Mouse (Mus musculus) hindbrain, embryonic 10.5 days (tissue): ENCODE data around the gene Acot3. TPM values are rescaled to one million over a fixed set of nuclear protein-coding genes. Genes with fewer than 3 reads are reported as not detected.
"Not testable (repeated sequence)": the region's sequence is repeated elsewhere in the genome, so short reads cannot be mapped to it uniquely, and the experiment has no call there.

Experiments used
- DNase-seq: peaks from one replicate; pipeline ENCODE4 v3.0.0-alpha.2; 2017; ENCODE audit warnings: low spot score
- H3K27ac ChIP-seq: fragments of 300-500 bp; sonication (generic); 2 replicates; pipeline ENCODE4 v1.5.1; 2016; ENCODE audit warnings: mild to moderate bottlenecking, moderate library complexity
- H3K27me3 ChIP-seq: fragments of 300-500 bp; sonication (generic); 2 replicates; pipeline ENCODE4 v1.6.1; 2016; ENCODE audit warnings: mild to moderate bottlenecking; ENCODE audit not compliant: poor library complexity, insufficient read depth, severe bottlenecking
- H3K36me3 ChIP-seq: fragments of 300-500 bp; sonication (generic); 2 replicates; pipeline ENCODE4 v1.6.1; 2016; ENCODE audit warnings: mild to moderate bottlenecking, moderate library complexity
- H3K4me1 ChIP-seq: fragments of 300-500 bp; sonication (generic); replicated peaks from 2 replicates; pipeline ENCODE4 v1.6.1; 2016; ENCODE audit warnings: mild to moderate bottlenecking
- H3K4me3 ChIP-seq: fragments of 300-500 bp; sonication (generic); 2 replicates; pipeline ENCODE4 v1.5.1; 2016; ENCODE audit warnings: mild to moderate bottlenecking, moderate library complexity
- H3K9me3 ChIP-seq: fragments of 300-500 bp; sonication (generic); 2 replicates; pipeline ENCODE4 v1.6.1; 2016; ENCODE audit warnings: mild to moderate bottlenecking, moderate library complexity
- WGBS: fragments of 180-500 bp; shearing (Covaris S2); methylation state at CpG from one replicate; pipeline ENCODE4 v1.1.7; 2016; 5-methylcytosine and 5-hydroxymethylcytosine counted together
- polyA plus RNA-seq: library from polyadenylated mRNA; unstranded; fragments of >200 nt; fragmentation: Nextera tagmentation; extraction: Ambion mirVana; gene quantifications from 2 replicates; pipeline ENCODE4 v1.2.1, GENCODE M21; 2016

The Acot3 gene
- polyA plus RNA-seq, 1 experiment from 2014 or later = 0.25 TPM

DNA sequence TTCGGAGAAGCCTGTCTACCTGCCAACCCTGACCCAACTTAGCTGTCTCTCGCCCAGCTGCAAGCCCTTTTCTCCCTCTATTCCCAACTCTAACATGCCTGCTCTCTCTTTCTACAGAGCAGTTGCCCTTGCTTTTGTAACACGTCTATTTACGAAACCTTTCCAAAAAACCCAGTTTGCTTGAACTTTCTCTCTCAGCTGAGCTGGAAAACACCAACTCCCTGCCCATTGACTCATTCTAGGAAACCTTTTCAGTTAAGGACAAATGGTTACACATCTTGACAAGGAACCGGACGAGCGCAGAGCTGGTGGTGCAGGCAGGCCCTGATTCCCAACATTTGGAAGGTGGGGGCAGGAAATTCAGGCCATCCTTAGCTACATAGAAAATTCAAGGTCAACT, 665 bp downstream of the Acot3 start:
- Histone ChIP-seq H3K27ac (no peak overlapping the region), H3K4me1 (peaks cover 10% of the 10 kb centered on the region), H3K27me3 (peaks cover 35% of the 10 kb centered on the region), H3K9me3 (peaks cover 14% of the 10 kb centered on the region), H3K36me3 (no peaks in the 10 kb centered on the region), H3K4me3 (no peak overlapping the region)
- DNase-seq = no peak
- WGBS = 83% methylated on average over 7 of the region's 7 CpGs

DNA sequence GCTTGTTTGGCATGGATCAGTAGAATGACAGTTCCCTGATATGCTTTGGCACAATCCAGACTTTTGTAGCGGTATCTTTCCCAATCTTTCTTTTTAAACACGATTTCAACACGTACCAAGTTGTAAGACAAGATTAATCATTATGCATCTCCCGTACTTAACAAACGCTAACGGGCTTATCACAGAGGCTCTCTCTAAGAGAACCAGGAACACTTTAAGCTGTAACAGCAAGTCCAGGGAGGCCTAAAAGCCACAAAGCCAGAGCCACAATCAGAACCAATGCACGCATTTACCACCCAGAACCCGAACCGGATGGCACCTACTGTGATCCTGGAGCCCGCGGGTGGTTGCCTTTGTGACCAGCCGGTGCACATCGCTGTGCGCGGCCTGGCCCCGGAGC, 1.2 kb downstream of the Acot3 start:
- peak overlapping the region; percentile 58 for H3K4me3 ChIP-seq
- peaks cover 10% of the 10 kb centered on the region for H3K4me1 ChIP-seq
- WGBS = 13% methylated on average over 16 of the region's 16 CpGs
- peaks cover 9% of the 10 kb centered on the region for H3K9me3 ChIP-seq
- H3K27me3 ChIP-seq = peaks cover 35% of the 10 kb centered on the region
- H3K27ac ChIP-seq = peak overlapping the region; percentile 66; the same call in 1 of the 2 replicates
- DNase-seq = peak; percentile 29
- H3K36me3 ChIP-seq = no peaks in the 10 kb centered on the region

- peaks cover 35% of the 10 kb centered on the region for H3K27me3 ChIP-seq
- 3% methylated on average over 42 of the region's 46 CpGs for WGBS
- peak overlapping the region; percentile 71 for H3K27ac ChIP-seq
- peaks cover 10% of the 10 kb centered on the region for H3K4me1 ChIP-seq
- peak; percentile 42 for DNase-seq
- H3K9me3 ChIP-seq = peaks cover 2% of the 10 kb centered on the region
- H3K4me3 ChIP-seq = peak overlapping the region; percentile 58
- no peaks in the 10 kb centered on the region for H3K36me3 ChIP-seq
Measured at GRCm38 (mm10) chr12:84053679-84054391, 1.9 kb downstream of the Acot3 start.

DNA sequence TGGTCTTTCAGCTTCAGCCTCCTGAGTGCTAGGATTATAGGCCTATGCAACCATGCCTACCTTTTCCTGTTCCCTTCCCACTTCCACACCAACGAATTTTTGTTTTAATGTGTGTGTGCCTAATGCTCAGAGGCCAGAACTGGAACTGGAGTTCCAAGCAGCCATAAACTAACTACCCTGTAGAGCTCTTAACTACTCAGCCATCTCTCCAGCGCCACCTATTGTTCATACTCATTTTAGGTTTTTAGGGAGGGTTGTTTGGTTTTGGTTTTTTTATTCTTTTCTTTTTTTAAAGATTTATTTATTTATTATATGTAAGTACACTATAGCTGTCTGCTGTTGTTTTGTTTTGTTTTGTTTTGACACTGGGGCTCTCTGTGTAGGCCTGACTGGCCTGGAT, 9.0 kb downstream of the Acot3 start:
- H3K27ac ChIP-seq = no peak overlapping the region
- H3K9me3 ChIP-seq = 0 out of 2 replicates have a peak, but pooled peaks cover 3% of the 10 kb centered on the region
- H3K4me3 ChIP-seq = no peak overlapping the region
- H3K36me3 ChIP-seq = no peaks in the 10 kb centered on the region
- 38% methylated on average over 2 of the region's 2 CpGs for WGBS
- DNase-seq = no peak
- peaks cover 3% of the 10 kb centered on the region; the same call in 1 of the 2 replicates for H3K27me3 ChIP-seq
- no peaks in the 10 kb centered on the region for H3K4me1 ChIP-seq

- no peak overlapping the region for H3K27ac ChIP-seq
- H3K36me3 ChIP-seq = no peaks in the 10 kb centered on the region
- 95% methylated on average over 20 of the region's 20 CpGs for WGBS
- 0 out of 2 replicates have a peak, but pooled peaks cover 3% of the 10 kb centered on the region for H3K9me3 ChIP-seq
- no peak overlapping the region for H3K4me3 ChIP-seq
- no peaks in the 10 kb centered on the region for H3K4me1 ChIP-seq
- H3K27me3 ChIP-seq = peaks cover 12% of the 10 kb centered on the region
- DNase-seq = no peak
Measured at GRCm38 (mm10) chr12:84062336-84062735, 10.4 kb downstream of the Acot3 start.

- 0 out of 2 replicates have a peak, but pooled peaks cover 3% of the 10 kb centered on the region for H3K9me3 ChIP-seq
- 74% methylated on average over 5 of the region's 5 CpGs for WGBS
- H3K27me3 ChIP-seq = peaks cover 21% of the 10 kb centered on the region
- no peak for DNase-seq
- H3K36me3 ChIP-seq = no peaks in the 10 kb centered on the region
- no peak overlapping the region for H3K27ac ChIP-seq
- H3K4me1 ChIP-seq = no peaks in the 10 kb centered on the region
- no peak overlapping the region for H3K4me3 ChIP-seq
Measured at GRCm38 (mm10) chr12:84063228-84063627, 11.3 kb downstream of the Acot3 start.

DNA sequence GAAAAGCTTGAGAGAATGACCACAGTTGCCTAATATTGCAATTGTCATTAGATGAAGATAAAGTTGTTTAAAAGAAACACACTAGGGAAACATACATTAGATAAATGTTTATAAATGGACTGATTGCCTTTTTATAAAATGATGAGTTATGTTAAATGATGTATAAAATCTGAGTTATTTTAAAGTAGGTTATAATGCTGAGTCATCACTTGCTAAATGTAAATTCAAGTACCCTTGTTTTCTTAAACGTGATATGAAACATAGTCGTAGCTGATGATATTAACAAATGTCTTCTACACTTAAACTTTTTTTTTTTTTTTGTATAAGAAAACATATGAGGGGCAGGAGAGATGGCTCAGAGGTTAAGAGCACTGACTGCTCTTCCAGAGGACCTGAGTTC, 11.9 kb downstream of the Acot3 start:
- Histone ChIP-seq H3K27ac (no peak overlapping the region), H3K9me3 (0 out of 2 replicates have a peak, but pooled peaks cover 3% of the 10 kb centered on the region), H3K4me1 (no peaks in the 10 kb centered on the region), H3K4me3 (no peak overlapping the region), H3K27me3 (peaks cover 27% of the 10 kb centered on the region), H3K36me3 (no peaks in the 10 kb centered on the region)
- DNase-seq = no peak
- WGBS = 85% methylated on average over 2 of the region's 2 CpGs

DNA sequence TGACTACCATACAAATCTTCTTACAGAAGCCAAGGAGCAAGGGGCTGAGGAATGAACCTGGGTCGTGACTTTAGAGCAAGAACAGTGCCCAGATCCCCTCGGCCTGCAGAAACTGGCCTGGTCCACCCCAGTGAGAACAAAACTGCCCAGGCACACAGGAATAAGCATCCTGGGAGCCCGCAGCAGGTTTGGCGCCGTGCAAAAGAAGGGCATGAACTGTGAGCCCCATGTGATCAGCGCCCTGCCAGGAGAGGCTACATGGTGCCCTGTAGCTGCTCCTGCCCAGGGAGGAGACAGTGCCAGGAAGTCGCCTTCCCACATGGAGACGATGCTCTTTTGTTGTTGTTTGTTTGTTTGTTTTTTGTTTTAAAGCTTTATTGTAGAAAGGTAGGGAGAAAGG, 12.7 kb downstream of the Acot3 start:
- WGBS = 75% methylated on average over 8 of the region's 8 CpGs
- H3K36me3 ChIP-seq = no peaks in the 10 kb centered on the region
- DNase-seq = no peak
- no peak overlapping the region for H3K4me3 ChIP-seq
- H3K4me1 ChIP-seq = peaks cover 3% of the 10 kb centered on the region; the same call in 1 of the 2 replicates
- H3K9me3 ChIP-seq = 0 out of 2 replicates have a peak, but pooled peaks cover 3% of the 10 kb centered on the region
- H3K27me3 ChIP-seq = peaks cover 35% of the 10 kb centered on the region
- H3K27ac ChIP-seq = no peak overlapping the region

- DNase-seq = no peak
- Histone ChIP-seq H3K4me1 (peaks cover 6% of the 10 kb centered on the region; the same call in 1 of the 2 replicates), H3K36me3 (no peaks in the 10 kb centered on the region), H3K27me3 (peaks cover 54% of the 10 kb centered on the region), H3K27ac (no peak overlapping the region), H3K9me3 (0 out of 2 replicates have a peak, but pooled peaks cover 3% of the 10 kb centered on the region), H3K4me3 (no peak overlapping the region)
- WGBS = 86% methylated on average over 4 of the region's 4 CpGs
Measured at GRCm38 (mm10) chr12:84067752-84068151, 15.8 kb downstream of the Acot3 start.

DNA sequence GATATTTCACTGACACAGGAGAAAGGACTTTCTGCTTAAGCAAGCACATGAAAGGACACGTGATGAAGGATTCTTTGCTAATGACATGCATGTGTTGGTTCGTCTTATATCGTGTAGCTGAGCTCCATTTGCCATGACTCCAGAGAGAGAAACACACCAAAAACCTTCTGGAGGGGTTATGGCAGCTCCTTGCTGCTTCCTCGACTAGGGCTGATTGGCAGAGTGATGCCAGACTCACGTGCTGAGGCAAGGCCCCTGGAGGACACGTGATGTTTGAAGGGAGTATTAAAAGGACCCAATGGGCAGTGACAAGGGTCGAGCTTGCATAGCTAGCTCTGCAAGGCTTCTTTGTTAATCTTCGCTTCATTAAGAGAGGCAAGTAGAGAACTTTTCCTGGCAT, 16.4 kb downstream of the Acot3 start:
- no peaks in the 10 kb centered on the region for H3K36me3 ChIP-seq
- 63% methylated on average over 8 of the region's 8 CpGs for WGBS
- no peak for DNase-seq
- H3K27me3 ChIP-seq = peaks cover 54% of the 10 kb centered on the region
- H3K9me3 ChIP-seq = 0 out of 2 replicates have a peak, but pooled peaks cover under 1% of the 10 kb centered on the region
- H3K27ac ChIP-seq = no peak overlapping the region
- H3K4me1 ChIP-seq = peaks cover 6% of the 10 kb centered on the region; the same call in 1 of the 2 replicates
- H3K4me3 ChIP-seq = no peak overlapping the region

DNA sequence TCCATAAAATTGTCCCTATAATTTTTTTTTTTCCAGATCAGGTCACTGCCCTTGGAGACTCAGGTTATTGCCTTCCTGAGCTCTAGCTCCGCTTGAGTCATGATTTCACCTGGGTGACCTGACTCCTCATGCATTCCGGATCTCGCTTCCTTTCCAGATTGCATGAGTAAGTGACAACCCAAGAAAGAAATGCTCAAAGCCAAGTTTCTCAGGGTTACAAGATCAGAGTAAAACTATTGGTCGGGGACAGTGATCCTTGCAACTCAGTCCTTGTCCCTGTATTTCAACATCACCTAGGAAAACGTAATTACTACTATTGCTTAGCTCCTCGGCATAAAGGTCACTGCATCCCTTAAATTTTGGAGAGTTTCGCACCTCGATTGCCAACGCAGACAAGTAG, 17.0 kb downstream of the Acot3 start, which contains the start of gene Acot5:
TSS of gene Acot5 (plus strand) at position 340 of the 400 bp plus-strand sequence.
- Histone ChIP-seq H3K27ac (no peak within 1 kb of the TSS), H3K27me3 (peaks cover 54% of the 10 kb centered on the region), H3K36me3 (no peaks in the 10 kb centered on the region), H3K4me1 (peaks cover 6% of the 10 kb centered on the region; the same call in 1 of the 2 replicates), H3K9me3 (no peaks in the 10 kb centered on the region), H3K4me3 (peak within 1 kb of the TSS; percentile 50)
- 62% methylated on average over 9 of the region's 9 CpGs for WGBS
- DNase-seq = no peak

- not testable (repeated sequence) for H3K36me3 ChIP-seq, H3K4me1 ChIP-seq, H3K9me3 ChIP-seq, H3K27ac ChIP-seq
- H3K27me3 ChIP-seq = peaks cover 53% of the 10 kb centered on the region
- DNase-seq = peak; percentile 9
- 2% methylated on average over 52 of the region's 52 CpGs for WGBS
- H3K4me3 ChIP-seq = peak overlapping the region; percentile 50
Measured at GRCm38 (mm10) chr12:84069582-84069981, 17.6 kb downstream of the Acot3 start.

GRCm38 (mm10) chr12:84071696-84072095, 19.8 kb downstream of the Acot3 start:
- no peak for DNase-seq
- Histone ChIP-seq H3K4me1 (peaks cover 6% of the 10 kb centered on the region; the same call in 1 of the 2 replicates), H3K4me3 (no peak overlapping the region), H3K27ac (no peak overlapping the region), H3K36me3 (no peaks in the 10 kb centered on the region), H3K27me3 (peaks cover 48% of the 10 kb centered on the region), H3K9me3 (no peaks in the 10 kb centered on the region)
- WGBS = 93% methylated on average over 2 of the region's 2 CpGs
